Mouse (Mus musculus) embryonic fibroblast, embryonic 13.5 days (primary cell): ENCODE measurements around the gene Gabarap.

Source experiments
- CTCF ChIP-seq: IDR thresholded peaks from 2 replicates; pipeline ENCODE4 v1.5.1; 2011; ENCODE audit warnings: mild to moderate bottlenecking, control low read depth, low read length, moderate library complexity, borderline replicate concordance; ENCODE audit not compliant: insufficient read depth
- POLR2A ChIP-seq: IDR thresholded peaks from 2 replicates; pipeline ENCODE4 v1.6.1; 2011; ENCODE audit warnings: low read depth, mild to moderate bottlenecking, control low read depth, low read length, moderate library complexity

DNA sequence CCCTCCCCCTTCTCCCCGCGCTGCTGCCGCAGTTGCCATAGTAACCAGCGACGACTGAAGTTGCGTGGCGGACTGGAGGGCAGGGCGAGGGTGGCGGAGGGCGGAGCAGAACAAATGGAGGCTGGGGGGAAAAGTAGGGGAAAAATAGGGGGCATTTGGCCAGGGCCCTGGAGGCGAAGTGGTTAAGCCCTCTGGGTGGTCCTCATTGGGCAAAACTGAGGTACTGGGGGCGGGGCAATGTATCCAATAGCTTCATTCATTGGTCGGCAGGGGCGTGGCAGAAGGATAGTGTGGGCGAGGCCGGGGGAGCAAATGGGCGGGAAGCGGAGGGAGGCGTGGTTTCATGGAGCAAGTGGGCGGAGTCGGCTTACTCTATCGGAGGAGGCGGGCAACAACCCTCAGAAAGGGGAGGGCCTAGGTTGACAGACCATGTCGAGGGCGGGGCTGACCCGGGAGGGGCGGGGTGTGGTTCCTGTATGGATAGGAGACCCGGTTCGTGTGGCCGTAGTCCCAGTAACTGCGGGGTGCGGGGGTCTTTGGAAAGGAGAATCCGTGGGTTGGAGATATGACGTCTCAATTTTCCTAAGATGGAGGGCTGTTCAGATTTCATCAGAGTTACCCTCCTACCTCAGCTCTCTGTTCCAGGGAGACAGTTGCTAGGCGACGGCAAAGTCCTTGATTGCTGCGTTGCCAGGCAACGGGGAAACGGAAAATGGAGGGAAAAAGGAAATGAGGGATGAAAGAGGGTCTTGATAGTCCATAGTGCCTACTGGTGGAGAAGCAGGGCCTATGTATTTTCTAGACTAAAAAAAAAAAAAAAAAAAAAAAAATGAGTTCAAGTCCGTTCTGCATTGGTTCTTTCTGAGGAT is 30.6 kb downstream of the Gabarap start:
- no peak for TF ChIP-seq CTCF
- TF ChIP-seq POLR2A, result no peak
